Mouse (Mus musculus) midbrain, embryonic 14.5 days (tissue): Measurements from ENCODE around the gene Rab27a. TPM values are rescaled to one million over a fixed set of nuclear protein-coding genes. Genes with fewer than 3 reads are reported as not detected.

Source experiments
- ATAC-seq: fragments of 200-750 bp; cut with Nextera tagmentation; 2 replicates; pipeline ENCODE4 v1.8.0; 2017; ENCODE audit warnings: moderate number of reproducible peaks, moderate library complexity; ENCODE audit not compliant: low FRiP score, low TSS enrichment
- DNase-seq: peaks from one replicate; pipeline ENCODE4 v3.0.0-alpha.2; 2015
- H3K27ac ChIP-seq: fragments of 300-500 bp; sonication (generic); replicated peaks from 2 replicates; pipeline ENCODE4 v1.5.1; 2014; ENCODE audit warnings: mild to moderate bottlenecking, low read depth, low read length, moderate library complexity
- H3K27me3 ChIP-seq: fragments of 300-500 bp; sonication (generic); 2 replicates; pipeline ENCODE4 v1.6.1; 2014; ENCODE audit warnings: low read length, control low read depth, mixed read lengths; ENCODE audit not compliant: control insufficient read depth, insufficient read depth
- H3K36me3 ChIP-seq: fragments of 300-500 bp; sonication (generic); 2 replicates; pipeline ENCODE4 v1.6.1; 2014; ENCODE audit warnings: low read length, control low read depth; ENCODE audit not compliant: control insufficient read depth, insufficient read depth
- H3K4me1 ChIP-seq: fragments of 300-500 bp; sonication (generic); 2 replicates; pipeline ENCODE4 v1.6.1; 2014; ENCODE audit warnings: mild to moderate bottlenecking, antibody characterized with exemption, low read length, control low read depth; ENCODE audit not compliant: control insufficient read depth, insufficient read depth
- H3K4me2 ChIP-seq: fragments of 300-500 bp; sonication (generic); 2 replicates; pipeline ENCODE4 v1.6.1; 2014; ENCODE audit warnings: mild to moderate bottlenecking, low read length, moderate library complexity
- H3K4me3 ChIP-seq: fragments of 300-500 bp; sonication (generic); replicated peaks from 2 replicates; pipeline ENCODE4 v1.5.1; 2014; ENCODE audit warnings: low read depth, low read length
- H3K9ac ChIP-seq: fragments of 300-500 bp; sonication (generic); replicated peaks from 2 replicates; pipeline ENCODE4 v1.6.1; 2014; ENCODE audit warnings: mild to moderate bottlenecking, low read length, moderate library complexity
- H3K9me3 ChIP-seq: fragments of 300-500 bp; sonication (generic); 2 replicates; pipeline ENCODE4 v1.6.1; 2016; ENCODE audit warnings: low read length, control low read depth, mixed read lengths; ENCODE audit not compliant: control insufficient read depth
- WGBS: fragments of 180-500 bp; shearing (Covaris S2); extraction: QIAGEN DNeasy Blood & Tissue Kit; methylation state at CpG from one replicate; pipeline ENCODE4 v1.1.7; 2014; 5-methylcytosine and 5-hydroxymethylcytosine counted together
- polyA plus RNA-seq: library from polyadenylated mRNA; unstranded; fragments of >200 nt; fragmentation: Nextera tagmentation; extraction: Ambion mirVana; gene quantifications from 2 replicates; pipeline ENCODE4 v1.2.1, GENCODE M21; 2014

Rab27a gene
- polyA plus RNA-seq = 0.74 and 1.0 TPM in 2 replicates

GRCm38 (mm10) chr9:73044146-73045079 is at the start of gene Rab27a:
Gene Rab27a (plus strand): TSS chr9:73044854.
- no peaks in the 10 kb centered on the region for H3K36me3 ChIP-seq
- WGBS = 2% methylated on average over 41 of the region's 41 CpGs
- no peaks in the 10 kb centered on the region for H3K9me3 ChIP-seq
- H3K27me3 ChIP-seq = no peaks in the 10 kb centered on the region
- peak within 1 kb of the TSS; percentile 45 for H3K4me3 ChIP-seq
- H3K4me1 ChIP-seq = peaks cover 21% of the 10 kb centered on the region
- peak within 1 kb of the TSS; percentile 88 for H3K4me2 ChIP-seq
- ATAC-seq = peak; percentile 57
- H3K27ac ChIP-seq = no peak within 1 kb of the TSS
- H3K9ac ChIP-seq = peak within 1 kb of the TSS; percentile 65
- DNase-seq = peak; percentile 89

- H3K9me3 ChIP-seq = no peaks in the 10 kb centered on the region
- no peaks in the 10 kb centered on the region for H3K4me1 ChIP-seq
- no peak for ATAC-seq
- H3K4me2 ChIP-seq = no peak overlapping the region
- no peaks in the 10 kb centered on the region for H3K27me3 ChIP-seq
- no peak overlapping the region for H3K27ac ChIP-seq
- H3K36me3 ChIP-seq = peaks cover 10% of the 10 kb centered on the region
- no peak overlapping the region for H3K9ac ChIP-seq
- H3K4me3 ChIP-seq = no peak overlapping the region
- DNase-seq = no peak
These were observed 48.5 kb upstream of the Rab27a start for GRCm38 (mm10) chr9:72996167-72996566.

- 64% methylated on average over 7 of the region's 7 CpGs for WGBS
- H3K9me3 ChIP-seq = no peaks in the 10 kb centered on the region
- H3K4me2 ChIP-seq = no peak overlapping the region
- no peak overlapping the region for H3K4me3 ChIP-seq
- H3K9ac ChIP-seq = no peak overlapping the region
- ATAC-seq (no peak), DNase-seq (no peak)
- peaks cover 16% of the 10 kb centered on the region for H3K36me3 ChIP-seq
- no peaks in the 10 kb centered on the region for H3K27me3 ChIP-seq
- H3K27ac ChIP-seq = no peak overlapping the region
- H3K4me1 ChIP-seq = no peaks in the 10 kb centered on the region
These were observed 47.8 kb upstream of the Rab27a start for GRCm38 (mm10) chr9:72996806-72997205.

- DNase-seq (no peak), ATAC-seq (no peak)
- no peak overlapping the region for H3K4me3 ChIP-seq
- H3K4me2 ChIP-seq = no peak overlapping the region
- H3K9me3 ChIP-seq = no peaks in the 10 kb centered on the region
- H3K36me3 ChIP-seq = peaks cover 44% of the 10 kb centered on the region
- H3K27me3 ChIP-seq = no peaks in the 10 kb centered on the region
- WGBS = 65% methylated on average over 2 of the region's 2 CpGs
- no peak overlapping the region for H3K9ac ChIP-seq
- H3K4me1 ChIP-seq = no peaks in the 10 kb centered on the region
- no peak overlapping the region for H3K27ac ChIP-seq
These were observed 44.2 kb upstream of the Rab27a start for GRCm38 (mm10) chr9:73000487-73000886.

- WGBS = 89% methylated on average over 13 of the region's 13 CpGs
- Histone ChIP-seq H3K4me1 (no peaks in the 10 kb centered on the region), H3K9me3 (no peaks in the 10 kb centered on the region), H3K4me3 (no peak overlapping the region), H3K9ac (no peak overlapping the region), H3K36me3 (peaks cover 54% of the 10 kb centered on the region), H3K4me2 (no peak overlapping the region), H3K27me3 (no peaks in the 10 kb centered on the region), H3K27ac (no peak overlapping the region)
- DNase-seq (no peak), ATAC-seq (no peak)
These were observed 43.2 kb upstream of the Rab27a start for GRCm38 (mm10) chr9:73001314-73002011.

GRCm38 (mm10) chr9:73002177-73002576 is 42.5 kb upstream of the Rab27a start:
- DNase-seq = no peak
- Histone ChIP-seq H3K4me3 (no peak overlapping the region), H3K4me1 (no peaks in the 10 kb centered on the region), H3K9ac (no peak overlapping the region), H3K27me3 (no peaks in the 10 kb centered on the region), H3K9me3 (no peaks in the 10 kb centered on the region), H3K36me3 (peaks cover 59% of the 10 kb centered on the region), H3K27ac (no peak overlapping the region), H3K4me2 (no peak overlapping the region)
- WGBS = 73% methylated on average over 3 of the region's 3 CpGs
- no peak for ATAC-seq

GRCm38 (mm10) chr9:73004076-73004475 is 40.6 kb upstream of the Rab27a start:
- Histone ChIP-seq H3K27me3 (no peaks in the 10 kb centered on the region), H3K27ac (no peak overlapping the region), H3K4me2 (no peak overlapping the region), H3K4me1 (no peaks in the 10 kb centered on the region), H3K4me3 (no peak overlapping the region), H3K9ac (no peak overlapping the region), H3K9me3 (no peaks in the 10 kb centered on the region), H3K36me3 (peaks cover 56% of the 10 kb centered on the region)
- DNase-seq (no peak), ATAC-seq (no peak)
- 89% methylated on average over 8 of the region's 8 CpGs for WGBS

- Histone ChIP-seq H3K36me3 (peaks cover 67% of the 10 kb centered on the region), H3K27ac (no peak overlapping the region), H3K27me3 (no peaks in the 10 kb centered on the region), H3K4me3 (no peak overlapping the region), H3K9ac (no peak overlapping the region), H3K4me2 (no peak overlapping the region), H3K9me3 (no peaks in the 10 kb centered on the region), H3K4me1 (no peaks in the 10 kb centered on the region)
- DNase-seq = no peak
- no peak for ATAC-seq
- 84% methylated on average over 6 of the region's 6 CpGs for WGBS
These were observed 39.5 kb upstream of the Rab27a start for GRCm38 (mm10) chr9:73005106-73005505.
